Mouse (Mus musculus) large intestine, adult 2 months (tissue): ENCODE data around the gene Zfp764. TPM values are rescaled to one million over a fixed set of nuclear protein-coding genes. Genes with fewer than 3 reads are reported as not detected.

Experiments used
- polyA plus RNA-seq: library from polyadenylated mRNA; depleted of rRNA; stranded (reverse); fragments of >200 nt; gene quantifications from 2 replicates; pipeline ENCODE4 v1.2.3, GENCODE M21; 2012; rRNA removed

The Zfp764 gene
- polyA plus RNA-seq, 1 experiment, result 5.8 TPM

Other genes with a start within 250 kb of the Zfp764 start
- 25.1 and 28.6 TPM in 2 replicates for gene Cd2bp2, start 210.8 kb downstream of the Zfp764 start, polyA plus RNA-seq
- gene Tbc1d10b, start 198.4 kb downstream of the Zfp764 start, polyA plus RNA-seq, result 30.0 and 34.2 TPM in 2 replicates
- 2.5 and 4.1 TPM in 2 replicates for gene Mylpf, start 197.9 kb downstream of the Zfp764 start, polyA plus RNA-seq
- 5.7 and 7.9 TPM in 2 replicates for gene Zfp553, start 173.8 kb downstream of the Zfp764 start, polyA plus RNA-seq
- gene Sept1, start 173.7 kb downstream of the Zfp764 start, polyA plus RNA-seq, result 32.4 and 34.6 TPM in 2 replicates
- gene Zfp771, start 162.5 kb downstream of the Zfp764 start, polyA plus RNA-seq, result 25.7 and 34.0 TPM in 2 replicates
- 79.9 and 80.9 TPM in 2 replicates for gene Dctpp1, start 146.1 kb downstream of the Zfp764 start, polyA plus RNA-seq
- gene Sephs2, start 132.8 kb downstream of the Zfp764 start, polyA plus RNA-seq, result 58.1 and 85.1 TPM in 2 replicates
- 9.9 and 13.0 TPM in 2 replicates for gene Itgal, start 110.6 kb downstream of the Zfp764 start, polyA plus RNA-seq
- gene Zfp768, start 61.2 kb downstream of the Zfp764 start, polyA plus RNA-seq, result 19.4 and 28.2 TPM in 2 replicates
- gene Zfp747, start 30.8 kb downstream of the Zfp764 start, polyA plus RNA-seq, result 15.0 and 35.0 TPM in 2 replicates
- 6.2 and 9.3 TPM in 2 replicates for gene 9130019O22Rik, start 19.7 kb downstream of the Zfp764 start, polyA plus RNA-seq
- gene E430018J23Rik, start 13.2 kb downstream of the Zfp764 start, polyA plus RNA-seq, result 10.2 and 15.5 TPM in 2 replicates
- gene Zfp688, start 15.2 kb upstream of the Zfp764 start, polyA plus RNA-seq, result 18.1 and 20.5 TPM in 2 replicates
- 2.1 and 2.5 TPM in 2 replicates for gene Zfp689, start 42.3 kb upstream of the Zfp764 start, polyA plus RNA-seq
- 59.8 and 93.6 TPM in 2 replicates for gene Prr14, start 52.8 kb upstream of the Zfp764 start, polyA plus RNA-seq
- 21.0 and 26.6 TPM in 2 replicates for gene Fbrs, start 72.4 kb upstream of the Zfp764 start, polyA plus RNA-seq
- 6.7 and 14.4 TPM in 2 replicates for gene Srcap, start 105.2 kb upstream of the Zfp764 start, polyA plus RNA-seq
- gene Gm42715, start 112.8 kb upstream of the Zfp764 start, polyA plus RNA-seq, result 12.6 and 14.7 TPM in 2 replicates
- gene Tmem265, start 154.6 kb upstream of the Zfp764 start, polyA plus RNA-seq, result 2.7 and 3.5 TPM in 2 replicates
- gene Phkg2, start 166.5 kb upstream of the Zfp764 start, polyA plus RNA-seq, result 47.2 and 62.7 TPM in 2 replicates
- 1.3 and 1.4 TPM in 2 replicates for gene Ccdc189, start 181.8 kb upstream of the Zfp764 start, polyA plus RNA-seq
- 23.7 and 30.9 TPM in 2 replicates for gene Rnf40, start 181.9 kb upstream of the Zfp764 start, polyA plus RNA-seq
- gene Zfp629, start 209.0 kb upstream of the Zfp764 start, polyA plus RNA-seq, result 5.3 and 7.6 TPM in 2 replicates